In genomic region chr2:160364666-160365065, GRCm38 (mm10) we compare ENCODE assay signal across 8 mouse cellular contexts. TPM values are rescaled to one million over a fixed set of nuclear protein-coding genes. Genes with fewer than 3 reads are reported as not detected.
DNase-seq lines count a peak whose midpoint lies in the region; ATAC-seq and TF ChIP-seq lines count a peak whose summit lies in the region.

No protein-coding gene starts in this region.

- H3K27me3 ChIP-seq in heart, embryonic 13.5 days (replicated peaks), result peaks cover 75% of the 10 kb centered on the region
- peaks cover 58% of the 10 kb centered on the region for H3K27me3 ChIP-seq in heart, embryonic 16.5 days (ENCODE audit: control insufficient read depth, insufficient read depth, low read length)
- H3K27me3 ChIP-seq in liver, embryonic 16.5 days (ENCODE audit: control insufficient read depth, insufficient read depth, low read depth, low read length), result peaks cover 97% of the 10 kb centered on the region

- TF ChIP-seq POLR2A in brain, embryonic 14.5 days (IDR thresholded peaks at IDR 0.05; ENCODE audit: borderline replicate concordance, extremely low read depth, insufficient read depth, insufficient read length, poor library complexity, severe bottlenecking), result no peak

- DNase-seq in heart, postnatal 4 days, result no peak
- DNase-seq in brain, embryonic 14.5 days (ENCODE audit: low read depth), result peak; percentile 54
- DNase-seq in layer of hippocampus, adult 18-20 months (ENCODE audit: low spot score in 2 of 2), result no peak
- no peak for DNase-seq in adrenal gland, postnatal 25 days
- no peak for DNase-seq in ovary, postnatal 14 days (ENCODE audit: low spot score)

- H3K9ac ChIP-seq in heart, embryonic 13.5 days, result peak overlapping the region; percentile 83
- peak overlapping the region; percentile 30; the same call in 1 of the 2 replicates for H3K9ac ChIP-seq in heart, embryonic 16.5 days (ENCODE audit: low read length)
- H3K9ac ChIP-seq in liver, embryonic 16.5 days (ENCODE audit: low read depth, low read length), result no peak overlapping the region

- no peak for ATAC-seq in heart, embryonic 13.5 days (ENCODE audit: extremely low read depth, insufficient number of reproducible peaks, low FRiP score, low TSS enrichment)
- ATAC-seq in heart, embryonic 16.5 days (replicated peaks; ENCODE audit: extremely low read depth, insufficient read depth, low FRiP score), result no peak
- ATAC-seq in liver, embryonic 16.5 days (ENCODE audit: low read depth), result no peak

- H3K4me2 ChIP-seq in heart, embryonic 13.5 days, result peak overlapping the region; percentile 99
- H3K4me2 ChIP-seq in heart, embryonic 16.5 days (ENCODE audit: low read depth, low read length), result peak overlapping the region; percentile 99
- peak overlapping the region; percentile 69; the same call in 1 of the 2 replicates for H3K4me2 ChIP-seq in liver, embryonic 16.5 days (ENCODE audit: low read depth, low read length)

- WGBS in heart, embryonic 13.5 days, result 3% methylated on average over 12 of the region's 12 CpGs
- WGBS in heart, embryonic 16.5 days, result 11% methylated on average over 12 of the region's 12 CpGs
- WGBS in liver, embryonic 16.5 days (ENCODE audit: insufficient replicate concordance), result 5% methylated on average over 12 of the region's 12 CpGs

- no peak overlapping the region for H3K27ac ChIP-seq in heart, embryonic 13.5 days (replicated peaks)
- no peak overlapping the region for H3K27ac ChIP-seq in heart, embryonic 16.5 days (ENCODE audit: low read length)
- H3K27ac ChIP-seq in liver, embryonic 16.5 days (ENCODE audit: low read length), result no peak overlapping the region

- peak overlapping the region; percentile 59 for H3K4me3 ChIP-seq in heart, embryonic 13.5 days
- H3K4me3 ChIP-seq in heart, embryonic 16.5 days (ENCODE audit: low read length), result peak overlapping the region; percentile 65
- H3K4me3 ChIP-seq in liver, embryonic 16.5 days (ENCODE audit: low read depth, low read length), result no peak overlapping the region; the same call in 1 of the 2 replicates

- no peak for TF ChIP-seq CTCF in brain, embryonic 14.5 days (IDR thresholded peaks at IDR 0.05; ENCODE audit: borderline replicate concordance, extremely low read depth, insufficient read depth, insufficient read length)

- H3K36me3 ChIP-seq in heart, embryonic 13.5 days, result 0 out of 2 replicates have a peak, but pooled peaks cover 8% of the 10 kb centered on the region
- H3K36me3 ChIP-seq in heart, embryonic 16.5 days (ENCODE audit: control insufficient read depth, insufficient read depth), result no peaks in the 10 kb centered on the region
- no peaks in the 10 kb centered on the region for H3K36me3 ChIP-seq in liver, embryonic 16.5 days (ENCODE audit: control insufficient read depth, insufficient read depth)

- H3K9me3 ChIP-seq in heart, embryonic 13.5 days, result no peaks in the 10 kb centered on the region
- H3K9me3 ChIP-seq in heart, embryonic 16.5 days (replicated peaks; ENCODE audit: control insufficient read depth, low read length), result no peaks in the 10 kb centered on the region
- H3K9me3 ChIP-seq in liver, embryonic 16.5 days (replicated peaks; ENCODE audit: control insufficient read depth, low read length), result no peaks in the 10 kb centered on the region

- H3K4me1 ChIP-seq in heart, embryonic 13.5 days, result peaks cover 61% of the 10 kb centered on the region
- H3K4me1 ChIP-seq in heart, embryonic 16.5 days (ENCODE audit: control insufficient read depth, insufficient read depth, low read length), result peaks cover 20% of the 10 kb centered on the region
- no peaks in the 10 kb centered on the region; the same call in 1 of the 2 replicates for H3K4me1 ChIP-seq in liver, embryonic 16.5 days (ENCODE audit: control insufficient read depth, low read depth, low read length)

RNA-seq across cellular contexts. Expression of gene Mafb, which starts 2.2 kb away (rescaled TPM):
- polyA plus RNA-seq in heart, embryonic 13.5 days (2015; fragmentation: Nextera tagmentation; extraction: Ambion mirVana), result 5.1 and 5.3 TPM in 2 replicates
- 1 to 10 TPM; 6.8 to 8.1 TPM for total RNA-seq in heart, postnatal 4 days (2021)
- 6.5 and 16.2 TPM in 2 replicates for polyA plus RNA-seq in brain, embryonic 14.5 days (2012; rRNA removed)
- 5.8 and 8.2 TPM in 2 replicates for polyA plus RNA-seq in heart, embryonic 16.5 days (2015; fragmentation: Nextera tagmentation; extraction: Ambion mirVana)
- polyA plus RNA-seq in liver, embryonic 16.5 days (2015; fragmentation: Nextera tagmentation; extraction: Ambion mirVana), result 4.3 and 5.2 TPM in 2 replicates
- total RNA-seq in layer of hippocampus, adult 18-20 months (2021), result 10 to 100 TPM; 12.0 to 13.4 TPM
- 9.4 and 9.7 TPM in 2 replicates for total RNA-seq in adrenal gland, postnatal 25 days (2021)

RNA-seq across cellular contexts. Expression of gene Gm826, which starts 30.7 kb away (rescaled TPM):
- polyA plus RNA-seq in heart, embryonic 13.5 days (2015; fragmentation: Nextera tagmentation; extraction: Ambion mirVana), result 16.5 and 21.8 TPM in 2 replicates
- total RNA-seq in heart, postnatal 4 days (2021), result 1 to 10 TPM; 5.8 to 6.2 TPM
- 0.09 TPM in 1 of 2 replicates, not detected in the other for polyA plus RNA-seq in brain, embryonic 14.5 days (2012; rRNA removed)
- 12.0 and 12.7 TPM in 2 replicates for polyA plus RNA-seq in heart, embryonic 16.5 days (2015; fragmentation: Nextera tagmentation; extraction: Ambion mirVana)
- polyA plus RNA-seq in liver, embryonic 16.5 days (2015; fragmentation: Nextera tagmentation; extraction: Ambion mirVana), result 4.4 and 6.1 TPM in 2 replicates
- not detected for total RNA-seq in layer of hippocampus, adult 18-20 months (2021)
- 0.73 and 2.3 TPM in 2 replicates for total RNA-seq in adrenal gland, postnatal 25 days (2021)
